Mouse (Mus musculus) limb, embryonic 14.5 days (tissue): ENCODE results near the gene Fcnb. TPM values are rescaled to one million over a fixed set of nuclear protein-coding genes. Genes with fewer than 3 reads are reported as not detected.

Experiments used
- ATAC-seq: fragments of 200-750 bp; cut with Nextera tagmentation; 2 replicates; pipeline ENCODE4 v1.8.0; 2017; ENCODE audit warnings: low read depth, moderate number of reproducible peaks, moderate TSS enrichment; ENCODE audit not compliant: low FRiP score
- DNase-seq: peaks from one replicate; pipeline ENCODE4 v3.0.0-alpha.2; 2015; ENCODE audit warnings: low spot score
- H3K27ac ChIP-seq: fragments of 300-500 bp; sonication (generic); replicated peaks from 2 replicates; pipeline ENCODE4 v1.5.1; 2014; ENCODE audit warnings: low read depth, mild to moderate bottlenecking, low read length, moderate library complexity, mixed read lengths
- H3K27me3 ChIP-seq: fragments of 300-500 bp; sonication (generic); 2 replicates; pipeline ENCODE4 v1.6.1; 2014; ENCODE audit warnings: low read length, mixed read lengths; ENCODE audit not compliant: control insufficient read depth, insufficient read depth
- H3K36me3 ChIP-seq: fragments of 300-500 bp; sonication (generic); 2 replicates; pipeline ENCODE4 v1.6.1; 2014; ENCODE audit warnings: mild to moderate bottlenecking, low read length, moderate library complexity, mixed read lengths; ENCODE audit not compliant: control insufficient read depth, insufficient read depth
- H3K4me1 ChIP-seq: fragments of 300-500 bp; sonication (generic); 2 replicates; pipeline ENCODE4 v1.6.1; 2014; ENCODE audit warnings: antibody characterized with exemption, low read length, mixed read lengths; ENCODE audit not compliant: control insufficient read depth, insufficient read depth
- H3K4me2 ChIP-seq: fragments of 300-500 bp; sonication (generic); replicated peaks from 2 replicates; pipeline ENCODE4 v1.6.1; 2014; ENCODE audit warnings: low read depth, mild to moderate bottlenecking, low read length, moderate library complexity; ENCODE audit not compliant: severe bottlenecking
- H3K4me3 ChIP-seq: fragments of 300-500 bp; sonication (generic); replicated peaks from 2 replicates; pipeline ENCODE4 v1.5.1; 2014; ENCODE audit warnings: low read length
- H3K9ac ChIP-seq: fragments of 300-500 bp; sonication (generic); 2 replicates; pipeline ENCODE4 v1.6.1; 2014; ENCODE audit warnings: mild to moderate bottlenecking, low read depth, low read length, moderate library complexity; ENCODE audit not compliant: severe bottlenecking
- H3K9me3 ChIP-seq: fragments of 300-500 bp; sonication (generic); 2 replicates; pipeline ENCODE4 v1.6.1; 2016; ENCODE audit warnings: low read length; ENCODE audit not compliant: control insufficient read depth
- POLR2A ChIP-seq: fragments of 200-500 bp; IDR thresholded peaks from 2 replicates; pipeline ENCODE4 v1.8.0; 2012; ENCODE audit warnings: inconsistent platforms, mild to moderate bottlenecking, moderate library complexity, borderline replicate concordance; ENCODE audit not compliant: insufficient read depth, insufficient read length; ENCODE audit errors: extremely low read depth
- WGBS: fragments of 180-500 bp; shearing (Covaris S2); extraction: QIAGEN DNeasy Blood & Tissue Kit; methylation state at CpG from one replicate; pipeline ENCODE4 v1.1.7; 2014; 5-methylcytosine and 5-hydroxymethylcytosine counted together
- polyA plus RNA-seq, 2 experiments: library from polyadenylated mRNA; depleted of rRNA in 1 of 2; stranded (reverse) in 1 of 2; unstranded in 1 of 2; fragments of >200 nt; fragmentation: Nextera tagmentation in 1 of 2; extraction: Ambion mirVana in 1 of 2; gene quantifications; 2 replicates each; pipeline versions ENCODE4 v1.2.1 to v1.2.3; 2012 to 2014

Gene Fcnb
- polyA plus RNA-seq, 2 experiments, result 0.40 to 0.88 TPM

- no peak for TF ChIP-seq POLR2A
- no peak overlapping the region for H3K9ac ChIP-seq
- no peak overlapping the region for H3K4me3 ChIP-seq
- H3K4me2 ChIP-seq, result no peak overlapping the region
- H3K27me3 ChIP-seq, result no peaks in the 10 kb centered on the region
- WGBS, result 68% methylated on average over 4 of the region's 4 CpGs
- H3K36me3 ChIP-seq, result no peaks in the 10 kb centered on the region
- H3K27ac ChIP-seq, result no peak overlapping the region
- ATAC-seq, result no peak
- H3K9me3 ChIP-seq, result no peaks in the 10 kb centered on the region
- H3K4me1 ChIP-seq, result no peaks in the 10 kb centered on the region
- DNase-seq, result no peak
Measured at GRCm38 (mm10) chr2:28121309-28121708, 36.6 kb upstream of the Fcnb start.

- no peak for TF ChIP-seq POLR2A
- Histone ChIP-seq H3K4me3 (no peak overlapping the region), H3K9ac (no peak overlapping the region), H3K4me1 (no peaks in the 10 kb centered on the region), H3K27me3 (no peaks in the 10 kb centered on the region), H3K9me3 (no peaks in the 10 kb centered on the region), H3K4me2 (no peak overlapping the region), H3K36me3 (no peaks in the 10 kb centered on the region), H3K27ac (no peak overlapping the region)
- WGBS, result 95% methylated on average over 9 of the region's 9 CpGs
- ATAC-seq (no peak), DNase-seq (no peak)
Measured at GRCm38 (mm10) chr2:28120342-28120741, 35.7 kb upstream of the Fcnb start.

DNA sequence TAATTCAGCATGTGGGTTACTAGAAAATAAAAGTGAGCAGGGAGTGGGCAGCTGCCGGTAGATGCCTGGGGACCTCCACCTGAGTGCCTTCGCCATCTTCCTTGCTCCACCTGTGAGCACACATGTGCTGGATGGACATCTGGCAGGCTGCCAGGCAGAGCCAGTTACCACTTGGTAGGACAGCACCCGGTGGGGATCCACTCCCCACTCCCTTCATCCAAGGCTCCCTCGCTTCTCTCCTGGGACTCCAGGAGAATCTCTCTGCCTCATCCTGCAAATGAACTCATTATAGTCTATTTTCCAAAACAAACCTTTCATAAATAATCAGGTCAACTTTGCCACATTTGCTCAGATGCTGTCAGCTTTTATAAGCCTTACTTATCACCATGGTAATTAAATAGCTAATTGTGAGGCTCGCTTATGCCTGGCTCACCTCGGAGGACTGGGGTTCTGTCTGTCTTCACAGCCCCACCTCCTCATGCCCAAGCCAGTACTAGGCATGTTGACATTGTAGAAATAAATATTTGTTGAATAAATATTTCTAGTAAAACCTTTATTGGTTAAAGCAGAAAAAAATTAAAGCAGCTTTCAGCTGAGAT, 33.9 kb upstream of the Fcnb start:
- no peak for DNase-seq
- Histone ChIP-seq H3K4me3 (no peak overlapping the region), H3K4me2 (no peak overlapping the region), H3K36me3 (no peaks in the 10 kb centered on the region), H3K9ac (no peak overlapping the region), H3K4me1 (peaks cover 4% of the 10 kb centered on the region; the same call in 1 of the 2 replicates), H3K27me3 (no peaks in the 10 kb centered on the region), H3K9me3 (no peaks in the 10 kb centered on the region), H3K27ac (no peak overlapping the region)
- no peak for ATAC-seq
- no peak for TF ChIP-seq POLR2A
- WGBS, result 42% methylated on average over 6 of the region's 6 CpGs

- Histone ChIP-seq H3K4me2 (no peak overlapping the region), H3K27me3 (no peaks in the 10 kb centered on the region), H3K9ac (no peak overlapping the region), H3K4me3 (no peak overlapping the region), H3K36me3 (no peaks in the 10 kb centered on the region), H3K4me1 (peaks cover 6% of the 10 kb centered on the region; the same call in 1 of the 2 replicates), H3K27ac (no peak overlapping the region), H3K9me3 (no peaks in the 10 kb centered on the region)
- TF ChIP-seq POLR2A, result no peak
- no peak for ATAC-seq
- no peak for DNase-seq
- 28% methylated on average over 11 of the region's 11 CpGs for WGBS
Measured at GRCm38 (mm10) chr2:28117490-28118308, 33.0 kb upstream of the Fcnb start.

- Histone ChIP-seq H3K4me1 (peaks cover 3% of the 10 kb centered on the region; the same call in 1 of the 2 replicates), H3K9me3 (0 out of 2 replicates have a peak, but pooled peaks cover 3% of the 10 kb centered on the region), H3K27me3 (no peaks in the 10 kb centered on the region), H3K27ac (no peak overlapping the region), H3K36me3 (no peaks in the 10 kb centered on the region), H3K9ac (no peak overlapping the region), H3K4me2 (no peak overlapping the region), H3K4me3 (no peak overlapping the region)
- 63% methylated on average over 3 of the region's 5 CpGs for WGBS
- DNase-seq (no peak), ATAC-seq (no peak)
- TF ChIP-seq POLR2A, result no peak
Measured at GRCm38 (mm10) chr2:28108763-28109162, 24.1 kb upstream of the Fcnb start.
